Mouse (Mus musculus) retina, postnatal 7 days (tissue): ENCODE measurements at regions not wholly inside any gene's neighbourhood (a gene's known extent, or its start where the extent isn't known, plus 50 kb on each side); places are given as distances from the start of the nearest gene placed in this dataset.

ENCODE experiments used
- DNase-seq: peaks from one replicate; pipeline ENCODE4 v3.0.0-alpha.2; 2012; ENCODE audit warnings: low read depth, low spot score

- DNase-seq, result no peak
Observed at GRCm38 (mm10) chr1:185836632-185837281, 280.4 kb downstream of the Lyplal1 start.

DNA sequence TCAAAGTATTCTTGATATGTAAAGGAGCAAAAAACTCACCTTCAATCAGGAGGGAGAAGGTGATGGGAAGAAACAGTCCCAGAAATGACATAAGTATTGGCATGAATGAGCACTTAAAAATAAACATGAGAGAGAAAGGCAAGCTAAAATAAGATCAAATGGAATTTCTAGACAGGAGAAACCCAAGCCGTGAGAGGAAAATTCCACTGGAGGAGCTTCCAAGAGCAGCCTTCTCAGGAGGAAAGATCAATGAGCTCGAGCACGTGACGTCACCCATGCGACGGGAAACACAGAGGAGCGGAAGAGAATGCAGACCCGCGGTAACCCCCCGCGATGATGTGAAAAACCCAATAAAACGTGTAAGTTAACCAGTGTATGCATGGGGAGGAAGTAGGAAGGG is 274.6 kb downstream of the Lyplal1 start:
- DNase-seq, result no peak

DNA sequence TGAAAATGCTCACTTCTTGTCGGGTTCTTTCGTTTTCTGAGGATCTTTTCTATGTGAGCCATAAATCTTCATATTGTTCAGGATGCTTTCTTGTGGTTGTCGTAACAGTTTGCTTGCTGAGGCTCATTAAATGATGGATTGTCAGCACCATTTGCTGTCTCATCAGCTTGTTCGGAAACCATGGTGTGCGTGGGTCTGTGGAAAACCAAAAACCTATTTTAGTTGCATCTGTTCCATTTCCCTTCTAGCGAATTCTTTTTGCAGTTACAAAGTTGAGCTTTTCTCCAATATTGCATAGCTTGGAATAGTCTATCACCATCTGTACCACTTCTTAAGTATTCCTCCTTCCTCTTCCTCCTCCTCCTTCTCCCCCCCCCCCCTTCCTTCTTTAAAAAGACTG is 269.9 kb downstream of the Lyplal1 start:
- no peak for DNase-seq

DNA sequence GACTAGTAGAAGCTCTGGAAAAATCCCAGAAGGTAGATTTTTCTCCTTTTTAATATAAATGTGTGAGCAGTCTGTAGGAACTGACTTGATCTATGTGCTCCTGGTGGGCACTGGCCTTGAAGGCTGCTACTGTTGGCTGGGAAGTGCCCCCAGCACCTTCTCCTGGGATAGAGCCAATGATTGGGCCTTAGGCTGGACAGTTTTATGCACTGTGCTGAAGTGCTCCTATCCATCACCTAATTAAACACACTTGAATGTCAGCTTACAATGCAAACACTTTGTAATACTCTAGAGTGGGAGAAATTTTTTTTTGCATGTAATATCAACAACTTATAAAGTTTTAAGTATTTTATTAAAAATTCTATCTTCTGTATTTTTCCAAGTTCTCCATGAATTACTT is 266.5 kb downstream of the Lyplal1 start:
- no peak for DNase-seq

DNA sequence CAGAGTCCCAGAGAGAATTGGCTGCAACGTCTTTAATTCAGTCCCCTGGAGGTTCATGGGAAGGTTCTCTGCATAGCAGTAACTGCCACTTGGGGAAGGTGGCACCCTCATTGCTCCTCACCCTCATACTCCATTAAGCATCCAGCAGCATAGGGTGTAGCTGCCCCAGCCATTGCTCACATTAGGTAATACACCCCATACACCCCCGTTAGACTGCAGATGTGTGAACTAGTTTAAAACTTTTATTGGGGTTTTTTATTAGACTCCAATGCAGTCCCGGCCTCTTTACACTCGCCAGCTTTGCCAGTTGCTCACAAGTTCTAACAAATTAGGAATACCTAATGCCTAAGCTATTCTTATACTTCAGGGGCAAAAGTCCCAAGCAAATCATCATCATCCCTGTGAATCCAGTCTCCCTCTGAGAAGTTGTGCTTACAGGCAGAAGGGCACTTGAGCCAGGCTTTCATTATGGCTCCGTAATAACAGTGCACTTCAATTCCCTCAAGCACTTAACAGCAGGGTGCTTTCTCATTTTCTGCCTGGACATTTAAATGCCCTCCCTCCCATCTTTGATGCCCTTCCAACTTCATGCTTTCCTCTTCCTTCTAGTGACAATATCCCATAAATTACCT is 265.7 kb downstream of the Lyplal1 start:
- DNase-seq, result no peak

DNA sequence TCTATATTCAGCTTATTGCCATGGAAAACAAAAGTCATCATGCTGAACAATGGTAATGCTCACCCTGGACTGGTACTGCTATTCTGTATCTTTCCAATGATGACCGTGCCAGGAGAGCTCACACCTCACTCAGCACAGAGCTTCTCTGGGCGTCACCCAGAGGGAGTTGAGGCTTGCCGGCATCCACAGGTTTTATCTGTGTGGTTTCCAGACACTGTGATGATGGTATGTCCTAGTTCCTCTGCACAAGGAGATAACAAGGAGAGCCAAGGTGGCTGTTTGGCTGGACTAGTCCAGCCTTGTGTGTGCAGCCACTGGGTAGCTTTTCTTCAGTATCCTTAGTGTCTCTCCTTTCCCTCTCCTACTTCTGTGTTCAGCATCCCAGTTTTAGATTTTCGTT is 255.4 kb downstream of the Lyplal1 start:
- DNase-seq, result no peak

DNA sequence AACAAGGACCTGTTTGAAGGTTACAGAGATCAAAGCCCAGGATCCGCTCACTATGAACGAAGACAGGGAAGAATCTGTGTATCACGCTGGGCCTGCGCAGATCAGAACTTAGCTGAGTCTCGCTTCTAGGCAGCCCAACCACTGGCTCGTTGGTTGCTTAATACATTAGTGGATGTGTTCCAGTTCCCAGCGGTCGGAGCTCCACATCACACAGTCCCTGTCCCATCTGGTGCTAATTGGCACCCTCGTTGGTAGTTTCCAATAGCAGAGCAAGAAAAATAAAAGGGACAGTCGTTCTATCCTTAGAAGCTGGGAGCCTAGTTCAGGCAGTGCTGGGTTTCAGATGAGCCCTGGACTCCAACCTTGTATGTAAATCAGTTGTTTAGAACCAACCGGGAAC is 251.2 kb downstream of the Lyplal1 start:
- DNase-seq, result no peak

DNA sequence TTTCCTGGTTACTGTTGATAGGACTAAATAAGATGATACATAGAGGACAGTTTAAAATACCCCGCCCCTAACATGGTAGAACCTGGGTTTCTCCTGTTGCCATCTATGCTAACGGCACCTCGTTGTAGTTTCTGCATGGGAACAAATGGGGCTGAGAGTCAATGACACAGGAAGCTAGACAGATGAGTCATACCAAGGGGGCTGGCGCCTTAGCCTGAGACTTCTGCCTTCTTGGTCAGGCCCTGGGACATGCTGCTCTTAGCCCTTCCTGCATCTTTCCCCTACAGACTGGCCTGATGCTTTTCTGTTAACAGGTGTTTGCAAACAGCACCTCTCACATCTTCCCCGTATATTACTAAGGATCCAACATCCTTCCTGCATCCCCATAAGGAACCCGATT is 250.5 kb downstream of the Lyplal1 start:
- DNase-seq, result no peak

DNA sequence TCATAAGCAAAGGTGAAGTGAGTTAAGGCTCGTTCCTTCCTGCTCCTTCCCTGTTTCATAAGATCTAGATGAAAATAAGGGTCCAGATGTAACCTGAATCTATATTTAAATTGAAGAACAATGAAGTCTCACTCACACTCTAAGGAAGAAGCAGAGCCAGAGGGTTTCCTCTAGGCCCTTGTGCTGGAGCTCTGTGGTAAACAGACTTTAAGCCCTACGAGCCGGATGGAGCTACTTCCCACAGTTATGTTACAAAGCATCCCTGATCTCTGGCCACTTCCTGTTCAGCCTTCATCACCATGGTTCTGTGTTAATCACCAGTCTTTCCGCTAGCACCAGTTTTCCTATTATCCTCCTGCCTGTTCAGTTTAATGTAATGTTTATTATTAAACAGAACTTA is 250.1 kb downstream of the Lyplal1 start:
- no peak for DNase-seq

DNA sequence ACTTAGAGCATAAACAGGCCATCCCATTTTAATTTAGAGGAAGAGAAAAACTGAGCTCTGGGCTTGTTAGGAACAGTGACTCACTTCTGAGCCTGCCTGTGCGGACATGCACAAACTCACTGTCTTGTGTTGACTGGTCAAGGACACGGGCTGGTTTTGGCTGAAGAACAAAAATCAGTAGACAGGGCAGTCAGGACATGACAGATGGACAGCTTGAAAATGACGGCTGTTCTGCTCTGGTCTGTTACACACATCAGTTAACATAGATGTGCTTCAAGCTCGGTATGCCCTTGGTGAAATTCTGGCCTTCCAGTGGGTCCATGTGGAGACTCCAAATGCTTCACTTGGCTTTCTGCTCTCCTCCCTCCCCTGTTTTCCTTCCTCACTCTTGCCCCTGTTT is 248.4 kb downstream of the Lyplal1 start:
- no peak for DNase-seq

GRCm38 (mm10) chr1:185887031-185887430 is 230.1 kb downstream of the Lyplal1 start:
- no peak for DNase-seq

- no peak for DNase-seq
Observed at GRCm38 (mm10) chr1:185891814-185892213, 225.3 kb downstream of the Lyplal1 start.

DNA sequence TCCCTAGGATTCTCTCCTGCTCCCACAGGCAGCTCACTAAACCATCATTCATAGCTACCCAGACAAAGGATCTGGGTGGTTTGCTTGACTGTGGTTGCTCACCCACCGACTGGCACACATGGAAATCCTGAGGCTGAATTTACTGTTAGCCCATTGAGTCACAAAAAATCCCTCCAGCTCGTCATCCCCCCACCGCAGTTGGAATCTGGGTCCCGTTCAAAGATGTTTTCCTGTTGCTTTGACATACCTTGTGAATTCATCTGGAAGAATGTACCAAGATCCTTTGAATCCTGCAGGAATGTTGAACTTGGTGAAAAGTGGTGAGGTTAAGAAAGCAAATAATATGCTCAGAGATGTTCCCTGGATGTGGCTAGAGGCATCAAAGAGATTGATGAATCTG is 223.7 kb downstream of the Lyplal1 start:
- DNase-seq, result no peak

DNA sequence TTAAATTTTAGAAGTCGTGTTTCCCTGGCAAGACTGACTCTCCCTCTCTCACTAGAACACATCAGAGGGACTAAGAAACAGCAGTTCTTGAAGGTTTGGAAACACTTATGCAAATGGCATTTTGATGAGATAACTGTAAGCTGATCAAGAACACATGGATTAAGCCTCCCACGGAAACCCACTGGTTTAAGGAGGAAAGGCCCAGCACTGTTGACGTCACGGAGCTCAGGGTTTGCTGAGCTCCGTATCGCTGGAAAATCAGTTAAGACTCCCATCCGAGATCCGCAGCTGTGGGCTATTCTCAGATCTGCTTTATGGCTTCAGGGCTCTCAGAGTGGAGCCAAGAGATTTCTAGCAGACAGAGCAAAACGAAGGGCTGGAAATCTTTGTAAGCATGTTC is 218.6 kb downstream of the Lyplal1 start:
- DNase-seq, result peak; percentile 36

- no peak for DNase-seq
Observed at GRCm38 (mm10) chr1:185900316-185900715, 216.8 kb downstream of the Lyplal1 start.

GRCm38 (mm10) chr1:185902395-185902794 is 214.7 kb downstream of the Lyplal1 start:
- DNase-seq, result no peak

GRCm38 (mm10) chr1:185905666-185906065 is 211.4 kb downstream of the Lyplal1 start:
- no peak for DNase-seq

GRCm38 (mm10) chr1:185915579-185915978 is 201.5 kb downstream of the Lyplal1 start:
- no peak for DNase-seq

GRCm38 (mm10) chr1:185918663-185919062 is 198.4 kb downstream of the Lyplal1 start:
- DNase-seq, result no peak

DNA sequence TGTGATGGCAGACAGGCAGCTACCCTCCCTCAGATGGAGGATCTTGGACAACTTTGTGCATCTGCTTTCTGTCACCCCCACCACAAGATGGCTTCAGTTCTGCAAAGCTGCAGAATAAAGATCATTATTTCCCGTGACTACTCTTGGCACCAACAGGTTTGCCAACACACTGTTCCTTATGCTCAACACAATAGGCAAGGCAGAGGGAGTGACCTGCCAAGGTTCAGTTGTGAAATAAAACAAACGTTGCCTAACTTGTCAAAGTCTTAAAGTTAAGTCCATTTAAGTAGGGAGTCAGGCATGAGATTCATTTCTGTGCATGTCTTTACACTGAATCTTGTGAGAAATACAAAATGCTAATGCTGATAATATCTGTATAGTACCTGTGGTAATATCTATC is 193.4 kb downstream of the Lyplal1 start:
- no peak for DNase-seq

GRCm38 (mm10) chr1:185929000-185929399 is 188.1 kb downstream of the Lyplal1 start:
- DNase-seq, result no peak

GRCm38 (mm10) chr1:185929761-185930160 is 187.3 kb downstream of the Lyplal1 start:
- no peak for DNase-seq

GRCm38 (mm10) chr1:185933623-185934022 is 183.5 kb downstream of the Lyplal1 start:
- DNase-seq, result no peak

- no peak for DNase-seq
Observed at GRCm38 (mm10) chr1:185937026-185937425, 180.1 kb downstream of the Lyplal1 start.
